Mouse (Mus musculus) testis, adult 2 months (tissue): ENCODE measurements around the gene Ralgapa1.

Experiments
- CTCF ChIP-seq: fragments of 200-500 bp; IDR thresholded peaks from 2 replicates; pipeline ENCODE4 v1.5.1; 2012; ENCODE audit warnings: low read depth, mild to moderate bottlenecking, inconsistent platforms, low read length, moderate library complexity; ENCODE audit not compliant: control insufficient read depth, insufficient read depth, insufficient replicate concordance
- POLR2A ChIP-seq: fragments of 200-500 bp; IDR thresholded peaks from 2 replicates; pipeline ENCODE4 v1.6.1; 2012; ENCODE audit warnings: low read depth, mild to moderate bottlenecking, inconsistent platforms, low read length, moderate library complexity; ENCODE audit not compliant: control insufficient read depth

DNA sequence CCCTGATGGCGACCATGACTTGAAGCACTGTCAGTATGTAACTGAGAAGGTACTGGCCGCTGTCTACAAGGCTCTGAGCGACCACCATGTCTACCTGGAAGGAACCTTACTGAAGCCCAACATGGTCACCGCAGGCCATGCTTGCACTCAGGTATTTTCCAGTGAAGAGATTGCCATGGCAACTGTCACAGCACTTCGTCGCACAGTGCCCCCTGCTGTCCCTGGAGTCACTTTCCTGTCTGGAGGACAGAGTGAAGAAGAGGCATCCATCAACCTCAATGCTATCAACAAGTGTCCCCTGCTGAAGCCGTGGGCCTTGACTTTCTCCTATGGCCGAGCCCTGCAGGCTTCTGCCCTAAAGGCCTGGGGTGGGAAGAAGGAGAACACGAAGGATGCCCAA lies 255.1 kb downstream of the Ralgapa1 start:
- no peak; the same call in 1 of the 2 replicates for TF ChIP-seq CTCF
- no peak for TF ChIP-seq POLR2A
